Mouse (Mus musculus) lung, adult 2 months (tissue): ENCODE data around the gene Epop.

ENCODE experiments used
- CTCF ChIP-seq: fragments of 200-500 bp; IDR thresholded peaks from 2 replicates; pipeline ENCODE4 v1.5.1; 2011; ENCODE audit warnings: mild to moderate bottlenecking, low read length, control low read depth; ENCODE audit not compliant: insufficient read depth
- POLR2A ChIP-seq: fragments of 200-500 bp; IDR thresholded peaks from 2 replicates; pipeline ENCODE4 v1.6.1; 2011; ENCODE audit warnings: low read depth, mild to moderate bottlenecking, control low read depth, low read length, borderline replicate concordance; ENCODE audit errors: extremely low read depth

- TF ChIP-seq CTCF (no peak), POLR2A (no peak)
Measured at GRCm38 (mm10) chr11:97654210-97654609, 24.7 kb upstream of the Epop start.
